In the genomic region with DNA sequence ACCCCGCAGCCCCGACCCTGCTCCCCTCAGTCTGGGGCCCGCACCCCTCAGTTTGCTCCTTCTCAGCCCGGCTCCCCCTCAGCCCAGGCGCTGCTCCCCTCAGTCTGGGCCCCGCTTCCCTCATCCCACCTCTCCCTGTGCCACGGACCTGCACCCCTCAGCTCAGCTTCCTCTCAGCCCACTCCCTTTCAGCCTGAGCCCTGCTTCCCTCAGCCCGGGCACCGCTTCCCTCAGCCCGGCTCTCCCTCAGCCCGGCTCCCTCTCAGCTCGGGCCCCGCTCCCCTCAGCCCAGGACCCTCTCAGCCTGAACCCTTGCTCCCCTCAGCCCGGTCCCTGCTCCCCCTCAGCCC, we compare ENCODE assay signal across 8 mouse cellular contexts. TPM values are rescaled to one million over a fixed set of nuclear protein-coding genes. Genes with fewer than 3 reads are reported as not detected.
DNase-seq lines count a peak whose midpoint lies in the region; ATAC-seq and TF ChIP-seq lines count a peak whose summit lies in the region.

No protein-coding gene starts in this region.

- H3K27me3 ChIP-seq in heart, adult 2 months (ENCODE audit: control insufficient read depth, insufficient read depth, low read length), result no peaks in the 10 kb centered on the region
- H3K27me3 ChIP-seq in ES-Bruce4 (ENCODE audit: control insufficient read depth, insufficient read depth, low read length, poor library complexity, severe bottlenecking), result no peaks in the 10 kb centered on the region
- no peaks in the 10 kb centered on the region for H3K27me3 ChIP-seq in embryonic facial prominence, embryonic 15.5 days
- H3K27me3 ChIP-seq in hindbrain, embryonic 12.5 days, result no peaks in the 10 kb centered on the region
- H3K27me3 ChIP-seq in small intestine, adult 2 months (ENCODE audit: control insufficient read depth, insufficient read depth, low read length), result no peaks in the 10 kb centered on the region

- intact Hi-C loops in heart, adult 2 months (cut with DNase I), result no loop called here

- peak overlapping the region; percentile 91 for H3K9ac ChIP-seq in heart, adult 2 months (ENCODE audit: low read depth, low read length)
- peak overlapping the region; percentile 88 for H3K9ac ChIP-seq in ES-Bruce4 (ENCODE audit: low read depth, poor library complexity, severe bottlenecking)
- peak overlapping the region; percentile 94 for H3K9ac ChIP-seq in embryonic facial prominence, embryonic 15.5 days
- H3K9ac ChIP-seq in hindbrain, embryonic 12.5 days, result peak overlapping the region; percentile 97

- peaks cover 3% of the 10 kb centered on the region for H3K4me1 ChIP-seq in heart, adult 2 months (ENCODE audit: control insufficient read depth, insufficient read depth, low read length)
- H3K4me1 ChIP-seq in ES-Bruce4 (ENCODE audit: control insufficient read depth, insufficient read depth, low read length), result no peaks in the 10 kb centered on the region
- peaks cover 9% of the 10 kb centered on the region for H3K4me1 ChIP-seq in embryonic facial prominence, embryonic 15.5 days
- peaks cover 9% of the 10 kb centered on the region for H3K4me1 ChIP-seq in hindbrain, embryonic 12.5 days
- peaks cover 4% of the 10 kb centered on the region; the same call in 1 of the 2 replicates for H3K4me1 ChIP-seq in small intestine, adult 2 months (ENCODE audit: control insufficient read depth, insufficient read depth, insufficient read length, low read length)

- no peaks in the 10 kb centered on the region for H3K9me3 ChIP-seq in ES-Bruce4 (replicated peaks; ENCODE audit: control insufficient read depth, insufficient read depth, low read length, poor library complexity, severe bottlenecking)
- no peaks in the 10 kb centered on the region for H3K9me3 ChIP-seq in embryonic facial prominence, embryonic 15.5 days (replicated peaks)
- H3K9me3 ChIP-seq in hindbrain, embryonic 12.5 days (replicated peaks), result no peaks in the 10 kb centered on the region

- peak overlapping the region; percentile 95; the same call in 1 of the 2 replicates for H3K27ac ChIP-seq in heart, adult 2 months
- peak overlapping the region; percentile 71 for H3K27ac ChIP-seq in ES-Bruce4 (ENCODE audit: insufficient read depth, low read length)
- peak overlapping the region; percentile 96 for H3K27ac ChIP-seq in embryonic facial prominence, embryonic 15.5 days (replicated peaks)
- H3K27ac ChIP-seq in hindbrain, embryonic 12.5 days, result peak overlapping the region; percentile 97
- H3K27ac ChIP-seq in small intestine, adult 2 months (ENCODE audit: insufficient read depth, low read depth, low read length), result peak overlapping the region; percentile 91

- peaks cover 2% of the 10 kb centered on the region; the same call in 1 of the 2 replicates for H3K36me3 ChIP-seq in heart, adult 2 months (ENCODE audit: control insufficient read depth, insufficient read depth, low read length)
- H3K36me3 ChIP-seq in ES-Bruce4 (ENCODE audit: control insufficient read depth, insufficient read depth, low read length, poor library complexity, severe bottlenecking), result peaks cover 8% of the 10 kb centered on the region
- H3K36me3 ChIP-seq in embryonic facial prominence, embryonic 15.5 days, result no peaks in the 10 kb centered on the region
- no peaks in the 10 kb centered on the region for H3K36me3 ChIP-seq in hindbrain, embryonic 12.5 days
- peaks cover 5% of the 10 kb centered on the region for H3K36me3 ChIP-seq in small intestine, adult 2 months (ENCODE audit: control insufficient read depth, insufficient read depth, low read length)

- under 1% methylated on average over 14 of the region's 14 CpGs for WGBS in heart, adult 2 months
- 0% methylated on average over 14 of the region's 14 CpGs for WGBS in embryonic facial prominence, embryonic 15.5 days
- 2% methylated on average over 14 of the region's 14 CpGs for WGBS in hindbrain, embryonic 12.5 days
- 2% methylated on average over 14 of the region's 14 CpGs for WGBS in small intestine, adult 2 months

- peak overlapping the region; percentile 94 for H3K4me2 ChIP-seq in embryonic facial prominence, embryonic 15.5 days (replicated peaks)
- peak overlapping the region; percentile 95 for H3K4me2 ChIP-seq in hindbrain, embryonic 12.5 days (replicated peaks)

- no peaks in the 10 kb centered on the region; the same call in 1 of the 2 replicates for H3K79me2 ChIP-seq in heart, adult 2 months (replicated peaks; ENCODE audit: control insufficient read depth, insufficient read depth, low read length)

- no peak for DNase-seq in heart, adult 2 months
- DNase-seq in heart, adult 8-10 months (ENCODE audit: low spot score), result no peak
- peak; percentile 26 for DNase-seq in lung, postnatal 10 days
- no peak for DNase-seq in Muller cell, postnatal 12 days (ENCODE audit: inconsistent ontology term)

- peak overlapping the region; percentile 69 for H3K4me3 ChIP-seq in heart, adult 2 months
- peak overlapping the region; percentile 95 for H3K4me3 ChIP-seq in ES-Bruce4 (ENCODE audit: low read depth, low read length)
- H3K4me3 ChIP-seq in embryonic facial prominence, embryonic 15.5 days (replicated peaks), result peak overlapping the region; percentile 92
- peak overlapping the region; percentile 85 for H3K4me3 ChIP-seq in hindbrain, embryonic 12.5 days
- H3K4me3 ChIP-seq in small intestine, adult 2 months (ENCODE audit: low read depth, low read length), result peak overlapping the region; percentile 99

- peak; percentile 30; the same call in 1 of the 2 replicates for ATAC-seq in embryonic facial prominence, embryonic 15.5 days (ENCODE audit: insufficient number of reproducible peaks, low FRiP score, low TSS enrichment, low read depth)
- ATAC-seq in hindbrain, embryonic 12.5 days (ENCODE audit: low FRiP score), result peak; percentile 68; the same call in 1 of the 2 replicates

- TF ChIP-seq CTCF in heart, adult 2 months (IDR thresholded peaks at IDR 0.05), result no peak
- no peak for TF ChIP-seq CTCF in ES-Bruce4 (IDR thresholded peaks at IDR 0.05; ENCODE audit: low read depth, low read length)
- TF ChIP-seq CTCF in small intestine, adult 2 months (IDR thresholded peaks at IDR 0.05; ENCODE audit: extremely low read depth, insufficient read length, insufficient replicate concordance, low read depth, low read length), result no peak

- TF ChIP-seq EP300 in heart, adult 2 months (IDR thresholded peaks at IDR 0.05; ENCODE audit: insufficient read depth, low read depth, low read length), result no peak
- no peak for TF ChIP-seq EP300 in ES-Bruce4 (IDR thresholded peaks at IDR 0.05; ENCODE audit: insufficient read depth, low read depth, low read length)

- TF ChIP-seq POLR2A in heart, adult 2 months (IDR thresholded peaks at IDR 0.05; ENCODE audit: insufficient read depth, low read depth, low read length), result no peak
- no peak for TF ChIP-seq POLR2A in ES-Bruce4 (IDR thresholded peaks at IDR 0.05; ENCODE audit: insufficient read depth, low read length)
- TF ChIP-seq POLR2A in small intestine, adult 2 months (IDR thresholded peaks at IDR 0.05; ENCODE audit: low read depth, low read length), result no peak

RNA-seq across cellular contexts. Expression of a gene that starts 0.7 kb away (rescaled TPM):
- 10 to 100 TPM; 13.2 to 16.7 TPM for total RNA-seq in heart, adult 2 months (2021)
- 13.2 and 18.2 TPM in 2 replicates for polyA plus RNA-seq in heart, adult 2 months (2012; rRNA removed)
- 10 to 100 TPM; 13.9 to 17.0 (median 15.4) TPM for total RNA-seq in heart, adult 8-10 months (2022)
- 67.6 and 73.7 TPM in 2 replicates for polyA plus RNA-seq in ES-Bruce4 (2011; ENCODE audit: insufficient read depth, insufficient read length, low read depth, missing spikeins)
- 63.4 and 66.7 TPM in 2 replicates for polyA plus RNA-seq in embryonic facial prominence, embryonic 15.5 days (2015; fragmentation: Nextera tagmentation; extraction: Ambion mirVana)
- polyA plus RNA-seq in hindbrain, embryonic 12.5 days (2016; fragmentation: Nextera tagmentation; extraction: Ambion mirVana), result 90.7 and 91.7 TPM in 2 replicates
- 18.0 and 137 TPM in 2 replicates for polyA plus RNA-seq in small intestine, adult 2 months (2012; rRNA removed)

RNA-seq across cellular contexts. Expression of a gene that starts 25.0 kb away (rescaled TPM):
- not detected for total RNA-seq in heart, adult 2 months (2021)
- 0.32 and 0.45 TPM in 2 replicates for polyA plus RNA-seq in heart, adult 2 months (2012; rRNA removed)
- not detected for total RNA-seq in heart, adult 8-10 months (2022)
- polyA plus RNA-seq in ES-Bruce4 (2011; ENCODE audit: insufficient read depth, insufficient read length, low read depth, missing spikeins), result not detected in 2 replicates
- polyA plus RNA-seq in embryonic facial prominence, embryonic 15.5 days (2015; fragmentation: Nextera tagmentation; extraction: Ambion mirVana), result 1.3 and 1.5 TPM in 2 replicates
- polyA plus RNA-seq in hindbrain, embryonic 12.5 days (2016; fragmentation: Nextera tagmentation; extraction: Ambion mirVana), result 0.27 and 0.32 TPM in 2 replicates
- not detected in 2 replicates for polyA plus RNA-seq in small intestine, adult 2 months (2012; rRNA removed)

RNA-seq across cellular contexts. Expression of a gene that starts 57.7 kb away (rescaled TPM):
- total RNA-seq in heart, adult 2 months (2021), result under 1 TPM; 0.50 to 0.86 TPM
- 1.8 and 2.5 TPM in 2 replicates for polyA plus RNA-seq in heart, adult 2 months (2012; rRNA removed)
- total RNA-seq in heart, adult 8-10 months (2022), result 1 to 10 TPM in 2 of 4 experiments, under 1 TPM in 2; 0.37 to 1.8 (median 0.92) TPM
- polyA plus RNA-seq in ES-Bruce4 (2011; ENCODE audit: insufficient read depth, insufficient read length, low read depth, missing spikeins), result 11.9 and 15.0 TPM in 2 replicates
- polyA plus RNA-seq in embryonic facial prominence, embryonic 15.5 days (2015; fragmentation: Nextera tagmentation; extraction: Ambion mirVana), result 16.8 and 19.3 TPM in 2 replicates
- polyA plus RNA-seq in hindbrain, embryonic 12.5 days (2016; fragmentation: Nextera tagmentation; extraction: Ambion mirVana), result 20.7 and 26.2 TPM in 2 replicates
- polyA plus RNA-seq in small intestine, adult 2 months (2012; rRNA removed), result 14.7 and 21.0 TPM in 2 replicates
